Mouse (Mus musculus): ENCODE measurements around the gene Gpx4.
"Not testable (repeated sequence)": the region's sequence is repeated elsewhere in the genome, so short reads cannot be mapped to it uniquely, and the experiment has no call there.

Gpx4 gene

DNA sequence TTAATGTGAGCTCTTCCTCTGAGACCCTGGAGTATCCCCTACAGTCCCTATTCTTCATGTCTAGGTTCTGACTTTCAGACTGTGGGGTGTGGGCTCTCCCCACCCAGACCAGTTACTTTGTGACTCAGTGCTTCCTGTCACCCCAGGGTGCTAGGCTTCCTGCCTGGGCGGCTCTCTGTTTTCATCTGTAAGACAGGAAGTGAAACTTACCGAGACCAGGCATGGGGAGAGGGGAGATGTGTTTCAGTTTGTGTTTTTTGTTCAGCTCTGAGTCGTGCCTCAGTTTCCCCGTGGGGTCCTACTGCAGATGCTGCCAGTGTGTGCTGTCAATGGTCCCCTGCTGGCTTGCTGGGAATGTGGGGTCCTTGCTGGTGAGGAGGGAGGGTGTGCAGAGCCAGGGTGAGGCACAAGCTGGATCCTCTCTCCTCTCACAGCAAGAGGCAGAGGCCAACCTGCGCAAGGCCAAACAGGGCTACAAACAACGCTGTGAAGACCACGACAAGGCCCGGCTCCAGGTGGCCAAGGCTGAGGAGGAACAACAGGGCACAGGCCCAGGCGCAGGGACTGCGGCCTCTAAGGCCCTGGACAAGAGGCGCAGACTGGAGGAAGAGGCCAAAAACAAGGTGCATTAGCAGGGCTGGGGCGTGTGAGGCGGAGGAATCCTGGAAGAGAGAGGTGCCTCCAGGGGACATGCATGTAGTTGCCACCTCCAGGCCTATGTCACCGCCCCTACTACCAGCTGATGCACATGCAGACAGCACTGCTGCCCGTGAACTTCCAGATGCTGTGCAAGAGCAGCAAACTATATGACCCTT is 22.5 kb upstream of the Gpx4 start:
- no peak for DNase-seq (ENCODE audit: low spot score)

GRCm38 (mm10) chr10:80025044-80025347 is 22.0 kb upstream of the Gpx4 start:
- DNase-seq (ENCODE audit: low spot score), result no peak

DNA sequence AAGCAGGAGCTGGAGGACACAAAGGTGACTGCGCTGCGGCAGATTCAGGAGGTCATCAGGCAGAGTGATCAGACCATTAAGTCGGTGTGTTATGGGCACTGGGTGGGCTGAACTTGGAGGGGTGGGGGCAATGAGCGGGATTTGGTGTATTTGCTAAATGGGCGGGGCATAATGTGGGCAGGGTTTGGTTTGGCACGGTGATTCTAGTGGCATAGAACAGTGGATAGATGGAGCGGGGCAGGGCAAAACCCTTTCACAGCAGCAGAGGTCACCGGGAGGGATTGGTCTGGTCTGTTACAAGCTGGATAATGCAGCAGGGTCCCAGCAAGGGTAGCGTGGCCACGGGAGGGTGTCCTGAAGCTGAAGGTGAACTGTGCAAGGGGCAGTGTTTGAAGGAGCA is 21.5 kb upstream of the Gpx4 start:
- DNase-seq (ENCODE audit: low spot score), result no peak

DNA sequence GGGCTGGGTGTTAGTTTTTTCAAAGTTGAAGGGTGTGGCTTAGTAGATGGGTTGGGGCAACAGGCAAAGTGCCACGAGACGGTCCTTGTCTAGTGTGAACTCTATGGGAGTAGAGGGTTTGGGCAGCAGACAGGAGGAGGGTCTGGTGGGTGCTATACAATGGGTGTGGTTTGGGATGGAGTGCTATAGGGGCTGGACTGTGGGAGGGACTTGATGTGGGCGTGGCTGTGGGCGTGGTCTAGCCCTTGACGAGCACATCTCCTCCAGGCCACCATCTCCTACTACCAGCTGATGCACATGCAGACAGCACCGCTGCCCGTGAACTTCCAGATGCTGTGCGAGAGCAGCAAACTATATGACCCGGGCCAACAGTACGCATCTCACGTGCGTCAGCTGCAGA is 21.1 kb upstream of the Gpx4 start:
- peak; percentile 75 for DNase-seq (ENCODE audit: low spot score)

DNA sequence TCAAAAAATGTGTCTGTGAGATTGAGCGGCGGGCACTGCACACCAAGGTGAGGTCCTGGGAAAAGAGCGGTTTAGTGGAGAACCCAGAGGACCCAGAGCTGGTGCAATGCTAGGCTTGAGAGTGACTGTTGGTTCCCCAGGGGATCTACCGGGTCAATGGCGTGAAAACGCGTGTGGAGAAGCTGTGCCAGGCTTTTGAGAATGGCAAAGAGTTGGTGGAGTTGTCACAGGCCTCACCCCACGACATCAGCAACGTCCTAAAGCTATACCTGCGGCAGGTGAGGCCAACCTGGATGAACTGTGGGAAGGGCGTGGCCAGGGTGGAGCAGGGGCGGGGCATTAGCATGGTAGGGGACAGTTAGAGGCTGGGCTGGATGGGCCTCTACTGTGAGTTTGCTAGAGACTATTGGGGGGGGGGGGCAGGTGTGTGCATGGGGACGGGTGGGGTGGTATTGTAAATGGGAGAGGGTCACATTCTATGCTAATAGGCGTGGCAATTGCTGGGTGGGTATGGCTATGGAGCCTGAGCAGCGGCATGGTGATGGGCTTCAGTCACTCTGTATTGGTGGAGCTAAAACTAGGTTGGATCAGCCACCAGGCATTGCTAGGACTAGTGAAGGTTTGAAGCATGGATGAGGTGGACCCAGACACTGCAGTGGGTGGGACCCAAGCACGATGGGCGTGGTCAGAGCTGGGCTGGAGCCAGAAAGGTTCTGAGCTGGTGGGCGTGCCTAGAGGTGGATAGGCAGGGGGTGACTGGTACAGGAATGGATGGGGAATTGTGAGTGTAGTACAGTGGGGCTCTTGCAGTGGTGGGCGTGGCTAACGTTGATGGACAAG is 19.1 kb upstream of the Gpx4 start:
- no peak for DNase-seq (ENCODE audit: low spot score)

DNA sequence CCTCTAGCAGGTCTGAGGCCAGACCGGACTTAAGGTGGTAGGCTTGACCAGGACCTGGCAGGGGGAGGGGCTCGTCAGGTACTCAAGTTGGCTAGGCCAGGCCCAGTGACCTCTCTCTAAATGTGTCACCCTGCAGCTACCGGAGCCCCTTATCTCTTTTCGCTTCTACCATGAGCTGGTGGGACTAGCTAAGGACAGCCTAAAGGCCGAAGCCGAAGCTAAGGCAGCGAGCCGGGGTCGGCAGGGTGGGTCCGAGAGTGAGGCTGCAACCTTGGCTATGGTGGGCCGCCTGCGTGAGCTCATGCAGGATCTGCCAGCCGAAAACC is 18.5 kb upstream of the Gpx4 start:
- DNase-seq (ENCODE audit: low spot score), result no peak

- DNase-seq (ENCODE audit: low spot score), result no peak
Measured at GRCm38 (mm10) chr10:80030191-80030590, 16.8 kb upstream of the Gpx4 start.

DNA sequence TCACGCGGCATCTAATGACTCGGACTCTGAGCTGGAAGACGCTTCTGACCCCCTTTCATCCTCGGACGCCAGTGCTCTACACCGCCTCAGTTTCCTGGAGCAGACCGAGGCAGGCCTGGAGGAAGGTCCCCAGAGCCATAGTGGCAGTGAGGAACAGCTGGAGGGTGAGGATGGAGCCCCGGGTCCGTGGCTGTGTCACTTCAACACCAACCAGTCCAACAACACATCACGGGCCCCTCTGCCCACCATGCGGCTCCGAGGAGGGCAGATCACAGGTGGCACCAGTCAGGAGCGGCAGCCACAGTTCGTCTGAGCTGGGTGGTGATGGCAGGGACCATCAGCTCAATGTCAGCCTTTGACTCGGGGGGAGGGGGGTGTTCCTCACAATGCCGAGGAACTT is 16.2 kb upstream of the Gpx4 start:
- no peak for DNase-seq (ENCODE audit: low spot score)

DNA sequence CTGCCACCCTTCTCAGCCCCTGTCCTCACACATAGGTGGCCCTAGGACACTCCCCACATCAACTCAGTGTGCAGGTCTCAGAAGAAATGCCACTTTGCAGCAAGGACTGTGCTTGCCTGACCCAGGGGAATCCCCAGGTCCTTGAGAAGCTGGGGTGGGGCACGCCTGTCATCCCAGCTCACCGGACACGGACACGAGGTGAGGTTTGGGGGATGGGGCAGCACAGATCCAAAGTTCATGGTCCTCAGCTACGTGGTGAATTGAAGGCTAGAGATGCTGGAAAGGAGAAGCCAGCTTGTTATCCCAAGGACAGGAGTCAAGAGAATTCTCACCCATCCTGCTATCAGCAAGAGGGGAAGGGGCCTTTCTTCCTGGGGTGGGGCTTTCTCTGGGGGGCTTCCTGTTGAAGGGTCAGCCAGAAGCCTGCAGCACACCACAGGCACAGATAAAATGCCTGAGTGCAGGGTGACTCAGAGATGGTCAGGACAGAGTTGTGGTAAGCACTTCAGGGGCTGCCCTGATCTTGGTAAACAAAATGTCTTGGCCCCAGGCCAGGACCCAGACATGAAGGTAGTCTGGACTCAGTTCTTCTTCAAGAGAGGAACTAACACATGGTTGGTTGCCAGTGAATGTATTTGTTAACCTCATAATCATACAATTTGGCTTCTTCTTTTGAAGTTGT is 14.0 kb upstream of the Gpx4 start:
- peak; percentile 73 for DNase-seq (ENCODE audit: low spot score)

GRCm38 (mm10) chr10:80033511-80034391 is 13.2 kb upstream of the Gpx4 start:
- peak; percentile 55 for DNase-seq (ENCODE audit: low spot score)

DNA sequence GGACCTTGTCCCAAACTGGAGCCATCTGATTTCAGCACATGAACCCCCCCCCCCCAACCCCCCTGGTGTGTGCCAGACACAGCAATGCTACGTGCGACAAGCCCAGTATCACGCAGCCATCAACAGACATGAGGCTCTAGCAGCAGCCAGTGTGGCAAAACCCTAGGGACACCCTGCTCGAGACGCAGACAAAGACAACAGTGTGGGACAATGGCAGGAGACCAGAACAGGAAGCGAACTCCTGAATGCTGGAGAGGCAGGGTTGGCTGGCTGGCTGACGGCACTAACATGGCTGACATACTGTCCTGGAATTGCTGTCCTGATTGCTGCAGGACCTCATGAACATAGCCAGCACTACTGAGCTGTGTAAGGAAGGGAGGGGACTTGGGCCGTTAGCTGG is 11.8 kb upstream of the Gpx4 start:
- DNase-seq (ENCODE audit: low spot score), result no peak

- DNase-seq (ENCODE audit: low spot score), result no peak
Measured at GRCm38 (mm10) chr10:80035686-80036085, 11.3 kb upstream of the Gpx4 start.

- DNase-seq (ENCODE audit: low spot score), result no peak
Measured at GRCm38 (mm10) chr10:80036832-80037231, 10.1 kb upstream of the Gpx4 start.

GRCm38 (mm10) chr10:80039559-80039979 is 7.4 kb upstream of the Gpx4 start, which contains the start of gene Polr2e:
Polr2e (minus strand) TSS chr10:80039795.
- DNase-seq (ENCODE audit: low spot score), result peak; percentile 96

GRCm38 (mm10) chr10:80041409-80042060 is 5.4 kb upstream of the Gpx4 start:
- not testable (repeated sequence) for DNase-seq (ENCODE audit: low spot score)

- DNase-seq (ENCODE audit: low spot score), result no peak
Measured at GRCm38 (mm10) chr10:80044087-80044486, 2.9 kb upstream of the Gpx4 start.

- DNase-seq (ENCODE audit: low spot score), result not testable (repeated sequence)
Measured at GRCm38 (mm10) chr10:80045364-80045763, 1.6 kb upstream of the Gpx4 start.

- DNase-seq (ENCODE audit: low spot score), result no peak
Measured at GRCm38 (mm10) chr10:80045766-80046165, 1.2 kb upstream of the Gpx4 start.

DNA sequence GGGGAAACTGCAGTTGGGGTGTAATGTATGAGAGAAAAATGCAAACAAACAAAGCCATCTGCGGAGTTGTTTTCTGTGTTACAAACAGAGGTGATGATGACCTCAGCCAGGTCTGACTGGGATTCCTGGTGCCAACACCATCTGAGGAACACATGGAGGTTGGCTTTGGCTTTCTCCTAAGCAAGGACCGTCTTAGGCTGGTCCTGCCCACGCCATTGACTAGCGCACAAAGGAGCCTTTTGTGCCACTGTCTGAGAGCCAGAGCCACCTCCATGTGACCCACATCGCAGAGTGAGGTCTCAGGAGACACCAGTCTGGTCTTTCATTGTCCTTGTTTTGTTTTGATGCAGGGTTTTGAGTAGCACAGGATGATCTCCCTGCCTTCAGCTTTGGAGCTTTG is 1.4 kb downstream of the Gpx4 start:
- no peak for DNase-seq (ENCODE audit: low spot score)

DNA sequence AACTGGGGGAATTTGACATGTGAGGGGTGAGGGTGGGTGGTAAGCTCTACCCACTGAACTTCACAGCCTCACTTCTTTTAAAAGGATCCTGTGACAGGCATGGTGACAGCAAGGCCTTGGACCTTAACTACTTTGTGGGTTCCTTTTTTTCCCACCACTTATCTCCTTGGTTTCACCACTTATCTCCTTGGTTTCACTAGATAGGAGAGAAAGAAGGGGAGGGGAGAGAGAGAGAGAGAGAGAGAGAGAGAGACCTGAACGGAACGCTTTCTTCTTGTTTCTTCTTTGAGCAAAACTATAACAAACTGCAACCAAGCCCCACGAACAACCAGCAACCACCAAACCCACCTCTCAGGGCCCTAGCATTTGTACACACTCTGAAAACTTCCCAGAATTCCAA is 1.9 kb downstream of the Gpx4 start:
- no peak for DNase-seq (ENCODE audit: low spot score)

- DNase-seq (ENCODE audit: low spot score), result no peak
Measured at GRCm38 (mm10) chr10:80050244-80050643, 3.3 kb downstream of the Gpx4 start.

All from testis, postnatal 10 days (tissue).